Mouse (Mus musculus) midbrain, postnatal 0 days (tissue): ENCODE results near the gene Gm9887. TPM values are rescaled to one million over a fixed set of nuclear protein-coding genes. Genes with fewer than 3 reads are reported as not detected.
A peak's percentile ranks its signal among the peaks of the same experiment; 100 is the strongest.
"Not testable (repeated sequence)": the region's sequence is repeated elsewhere in the genome, so short reads cannot be mapped to it uniquely, and the experiment has no call there.

Experiments used
- ATAC-seq: fragments of 200-750 bp; cut with Nextera tagmentation; 2 replicates; pipeline ENCODE4 v1.8.0; 2017; ENCODE audit warnings: moderate number of reproducible peaks, mild to moderate bottlenecking, moderate TSS enrichment, moderate library complexity; ENCODE audit not compliant: low FRiP score
- DNase-seq: peaks from one replicate; pipeline ENCODE4 v3.0.0-alpha.2; 2015; ENCODE audit warnings: low spot score
- H3K27ac ChIP-seq: fragments of 300-500 bp; sonication (generic); 2 replicates; pipeline ENCODE4 v1.5.1; 2014; ENCODE audit warnings: low read depth, mild to moderate bottlenecking, low read length, mixed read lengths
- H3K27me3 ChIP-seq: fragments of 300-500 bp; sonication (generic); 2 replicates; pipeline ENCODE4 v1.6.1; 2014; ENCODE audit warnings: low read length, control low read depth, mixed read lengths; ENCODE audit not compliant: insufficient read depth
- H3K36me3 ChIP-seq: fragments of 300-500 bp; sonication (generic); 2 replicates; pipeline ENCODE4 v1.6.1; 2014; ENCODE audit warnings: low read length, control low read depth, mixed read lengths; ENCODE audit not compliant: insufficient read depth
- H3K4me1 ChIP-seq: fragments of 300-500 bp; sonication (generic); 2 replicates; pipeline ENCODE4 v1.6.1; 2014; ENCODE audit warnings: mild to moderate bottlenecking, control low read depth, antibody characterized with exemption, low read length, mixed read lengths; ENCODE audit not compliant: insufficient read depth
- H3K4me2 ChIP-seq: fragments of 300-500 bp; sonication (generic); 2 replicates; pipeline ENCODE4 v1.6.1; 2014; ENCODE audit warnings: low read depth, mild to moderate bottlenecking, low read length, mixed read lengths; ENCODE audit not compliant: poor library complexity, severe bottlenecking
- H3K4me3 ChIP-seq: fragments of 300-500 bp; sonication (generic); 2 replicates; pipeline ENCODE4 v1.5.1; 2014; ENCODE audit warnings: low read depth, mild to moderate bottlenecking, low read length, moderate library complexity
- H3K9ac ChIP-seq: fragments of 300-500 bp; sonication (generic); replicated peaks from 2 replicates; pipeline ENCODE4 v1.6.1; 2014; ENCODE audit warnings: mild to moderate bottlenecking, low read length, moderate library complexity, mixed read lengths; ENCODE audit not compliant: poor library complexity, severe bottlenecking
- H3K9me3 ChIP-seq: fragments of 300-500 bp; sonication (generic); 2 replicates; pipeline ENCODE4 v1.6.1; 2016; ENCODE audit warnings: low read length, control low read depth
- CTCF ChIP-seq: IDR thresholded peaks from 2 replicates; pipeline ENCODE4 v1.5.1; 2016; ENCODE audit warnings: antibody characterized with exemption, mild to moderate bottlenecking
- WGBS: fragments of 180-500 bp; shearing (Covaris S2); extraction: QIAGEN DNeasy Blood & Tissue Kit; methylation state at CpG from one replicate; pipeline ENCODE4 v1.1.7; 2014; 5-methylcytosine and 5-hydroxymethylcytosine counted together
- polyA plus RNA-seq: library from polyadenylated mRNA; unstranded; fragments of >200 nt; fragmentation: Nextera tagmentation; extraction: Ambion mirVana; gene quantifications from 2 replicates; pipeline ENCODE4 v1.2.1, GENCODE M21; 2015
- total RNA-seq: library from RNA; depleted of rRNA; stranded (reverse); fragments of >200 nt; gene quantifications from 2 replicates; pipeline ENCODE4 v1.2.3, GENCODE M21; 2014

The Gm9887 gene
- total and polyA plus RNA-seq, 2 experiments from 2014 or later = 1.0 TPM; not detected in 1

- no peak for DNase-seq
- no peak for TF ChIP-seq CTCF
Observed at GRCm38 (mm10) chr12:69378558-69379454, 6.5 kb upstream of the Gm9887 start.

GRCm38 (mm10) chr12:69377636-69378035 is 5.4 kb upstream of the Gm9887 start:
- not testable (repeated sequence) for H3K9ac ChIP-seq, H3K36me3 ChIP-seq, H3K27ac ChIP-seq, H3K4me1 ChIP-seq, DNase-seq, H3K4me3 ChIP-seq, H3K27me3 ChIP-seq, H3K9me3 ChIP-seq, ATAC-seq, H3K4me2 ChIP-seq
- WGBS = 94% methylated on average over 6 of the region's 6 CpGs

More at GRCm38 (mm10) chr12:69378558-69379454, 6.5 kb upstream of the Gm9887 start:
- Histone ChIP-seq H3K4me1 (no peaks in the 10 kb centered on the region), H3K27ac (no peak overlapping the region), H3K4me2 (no peak overlapping the region), H3K9ac (no peak overlapping the region), H3K27me3 (no peaks in the 10 kb centered on the region), H3K4me3 (no peak overlapping the region), H3K9me3 (no peaks in the 10 kb centered on the region), H3K36me3 (no peaks in the 10 kb centered on the region)
- 91% methylated on average over 11 of the region's 11 CpGs for WGBS
- ATAC-seq = no peak

- TF ChIP-seq CTCF = no peak
- H3K27ac ChIP-seq = no peak overlapping the region
- no peak overlapping the region for H3K4me2 ChIP-seq
- no peak overlapping the region for H3K4me3 ChIP-seq
- no peak overlapping the region for H3K9ac ChIP-seq
- no peaks in the 10 kb centered on the region for H3K36me3 ChIP-seq
- H3K27me3 ChIP-seq = no peaks in the 10 kb centered on the region
- WGBS = 92% methylated on average over 1 of the region's 1 CpGs
- ATAC-seq (no peak), DNase-seq (no peak)
- no peaks in the 10 kb centered on the region for H3K4me1 ChIP-seq
- no peaks in the 10 kb centered on the region for H3K9me3 ChIP-seq
Observed at GRCm38 (mm10) chr12:69377188-69377587, 4.9 kb upstream of the Gm9887 start.

- no peak overlapping the region for H3K27ac ChIP-seq
- H3K4me1 ChIP-seq = no peaks in the 10 kb centered on the region
- no peaks in the 10 kb centered on the region for H3K36me3 ChIP-seq
- TF ChIP-seq CTCF = no peak
- no peaks in the 10 kb centered on the region for H3K27me3 ChIP-seq
- 92% methylated on average over 2 of the region's 2 CpGs for WGBS
- ATAC-seq = no peak
- H3K4me3 ChIP-seq = no peak overlapping the region
- no peak overlapping the region for H3K4me2 ChIP-seq
- no peaks in the 10 kb centered on the region for H3K9me3 ChIP-seq
- no peak overlapping the region for H3K9ac ChIP-seq
- DNase-seq = no peak
Observed at GRCm38 (mm10) chr12:69376132-69376531, 3.9 kb upstream of the Gm9887 start.

GRCm38 (mm10) chr12:69373850-69374766 is 1.9 kb upstream of the Gm9887 start:
- Histone ChIP-seq H3K36me3 (no peaks in the 10 kb centered on the region), H3K4me2 (peak overlapping the region; percentile 95), H3K4me1 (no peaks in the 10 kb centered on the region), H3K27me3 (no peaks in the 10 kb centered on the region), H3K4me3 (peak overlapping the region; percentile 98), H3K9ac (no peak overlapping the region), H3K9me3 (no peaks in the 10 kb centered on the region), H3K27ac (no peak overlapping the region)
- ATAC-seq = no peak
- no peak for DNase-seq
- TF ChIP-seq CTCF = no peak
- 35% methylated on average over 11 of the region's 11 CpGs for WGBS
